Mouse (Mus musculus): ENCODE results near the gene Kctd19.

The Kctd19 gene

DNA sequence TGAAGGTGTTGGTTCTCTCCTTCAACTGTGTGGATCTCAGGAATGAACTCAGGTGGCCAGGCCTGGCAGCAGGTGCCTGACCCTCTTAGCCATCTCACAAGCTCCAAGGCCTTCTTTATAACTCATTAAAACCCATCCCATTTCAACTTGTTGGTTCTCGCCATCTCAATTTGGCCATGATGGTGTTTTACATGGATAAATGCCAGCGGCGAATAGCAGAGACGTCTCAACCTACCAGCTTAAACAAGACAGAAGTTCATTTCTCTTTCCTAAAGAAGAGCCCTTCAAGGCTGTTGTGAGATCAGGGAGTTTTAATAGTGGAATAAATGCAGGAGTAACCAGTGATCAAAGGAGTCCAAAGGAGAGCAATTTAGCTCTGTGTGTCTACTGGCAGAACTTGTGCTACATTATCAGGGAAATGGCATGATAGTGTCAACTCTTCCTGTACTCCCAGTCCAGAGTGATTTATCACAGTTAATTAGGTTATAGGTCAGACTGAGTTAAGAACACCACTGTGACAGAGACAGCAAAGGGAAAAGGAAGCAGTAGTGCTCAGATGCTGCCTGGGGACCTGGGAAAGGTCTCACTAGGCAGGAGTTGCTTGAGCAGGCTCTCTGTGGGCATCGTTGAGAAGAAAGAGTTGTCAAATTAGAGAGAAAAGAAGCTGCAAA, 23.9 kb upstream of the Kctd19 start:
- Histone ChIP-seq H3K27me3 (ENCODE audit: control insufficient read depth, insufficient read depth, low read length, poor library complexity, severe bottlenecking) (no peaks in the 10 kb centered on the region), H3K36me3 (ENCODE audit: control insufficient read depth, insufficient read depth, low read length, poor library complexity, severe bottlenecking) (no peaks in the 10 kb centered on the region)
- DNase-seq (ENCODE audit: low read depth, low spot score), result no peak

DNA sequence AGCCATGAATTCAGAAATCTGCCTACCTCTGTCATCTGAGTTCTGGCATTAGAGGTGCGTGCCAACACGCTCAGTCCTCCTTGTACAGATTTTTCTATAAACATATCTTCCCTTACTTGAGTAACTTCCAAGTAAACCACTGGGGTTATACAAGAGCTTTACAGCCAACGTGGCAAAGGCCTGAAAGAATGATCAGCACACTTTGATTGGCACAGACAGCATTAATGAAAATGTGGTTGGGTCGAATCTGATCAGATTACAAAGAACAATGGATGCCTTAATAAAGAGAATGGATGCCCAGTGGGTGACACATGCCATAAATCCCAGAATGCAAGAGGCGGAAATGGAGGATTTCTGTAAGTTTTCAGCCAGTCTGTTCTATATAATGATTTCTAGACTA, 22.9 kb upstream of the Kctd19 start:
- Histone ChIP-seq H3K36me3 (ENCODE audit: control insufficient read depth, insufficient read depth, low read length, poor library complexity, severe bottlenecking) (no peaks in the 10 kb centered on the region), H3K27me3 (ENCODE audit: control insufficient read depth, insufficient read depth, low read length, poor library complexity, severe bottlenecking) (no peaks in the 10 kb centered on the region)
- DNase-seq (ENCODE audit: low read depth, low spot score), result no peak

DNA sequence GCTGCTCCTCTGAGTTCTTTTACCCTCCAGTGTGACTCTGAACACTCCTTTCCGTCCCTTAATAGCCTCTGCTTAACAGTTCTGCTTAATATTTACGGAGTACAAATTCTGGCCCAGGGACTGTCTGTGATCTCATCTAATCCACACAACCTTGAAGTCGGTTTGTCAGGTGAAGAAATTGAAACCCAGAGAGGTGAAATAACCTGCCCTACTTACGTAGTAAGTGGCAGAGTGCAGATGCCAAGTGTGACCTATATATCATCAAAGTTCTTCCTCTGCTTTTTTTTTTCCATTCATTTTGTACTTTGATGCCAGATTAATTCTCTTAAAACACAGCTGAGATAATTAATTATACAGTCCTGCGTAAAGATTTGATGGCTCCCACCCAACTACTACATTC, 20.8 kb upstream of the Kctd19 start:
- Histone ChIP-seq H3K36me3 (ENCODE audit: control insufficient read depth, insufficient read depth, low read length, poor library complexity, severe bottlenecking) (no peaks in the 10 kb centered on the region), H3K27me3 (ENCODE audit: control insufficient read depth, insufficient read depth, low read length, poor library complexity, severe bottlenecking) (no peaks in the 10 kb centered on the region)
- no peak for DNase-seq (ENCODE audit: low read depth, low spot score)

DNA sequence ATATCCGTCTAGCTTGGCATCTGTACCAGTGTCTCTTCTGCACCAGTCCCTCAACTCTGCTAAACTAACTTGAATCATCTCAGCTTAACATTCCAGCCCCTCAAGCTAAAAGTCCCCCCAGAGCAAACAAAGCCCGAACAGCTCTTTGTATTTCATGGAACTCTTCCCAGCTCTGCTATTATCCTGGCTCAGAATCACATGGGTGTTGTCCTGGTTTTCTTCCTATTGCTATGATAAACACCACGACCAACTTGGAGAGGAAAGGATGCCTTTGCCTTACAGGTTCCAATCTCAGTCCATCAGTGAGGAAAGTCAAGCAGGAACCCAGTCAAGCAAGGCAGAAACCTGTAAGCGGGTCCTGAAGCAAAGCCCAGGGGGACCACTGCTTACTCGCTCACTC, 20.2 kb upstream of the Kctd19 start:
- no peak for DNase-seq (ENCODE audit: low read depth, low spot score)
- no peaks in the 10 kb centered on the region for H3K36me3 ChIP-seq (ENCODE audit: control insufficient read depth, insufficient read depth, low read length, poor library complexity, severe bottlenecking)

DNA sequence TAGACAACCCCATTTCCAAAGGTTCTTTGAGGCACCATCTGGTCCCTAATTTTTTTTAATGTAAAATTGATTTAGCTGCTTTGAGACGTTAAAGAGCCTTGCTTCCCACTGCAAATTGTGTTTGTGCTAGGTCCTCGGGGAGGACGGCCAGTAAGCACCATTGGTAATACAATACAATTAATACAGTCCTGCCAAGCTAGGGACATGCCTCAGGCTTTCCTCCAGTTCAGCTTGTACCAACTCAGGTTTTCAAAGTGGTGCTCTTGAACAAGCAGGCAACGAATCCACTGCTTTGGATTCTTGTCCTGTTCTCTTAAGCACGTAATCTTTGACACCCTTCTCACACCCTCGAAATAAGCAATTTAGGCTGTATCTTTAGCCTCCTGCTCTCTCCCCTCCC, 19.7 kb upstream of the Kctd19 start:
- no peaks in the 10 kb centered on the region for H3K27me3 ChIP-seq (ENCODE audit: control insufficient read depth, insufficient read depth, low read length, poor library complexity, severe bottlenecking)
- DNase-seq (ENCODE audit: low read depth, low spot score), result no peak
- no peaks in the 10 kb centered on the region for H3K36me3 ChIP-seq (ENCODE audit: control insufficient read depth, insufficient read depth, low read length, poor library complexity, severe bottlenecking)

More for the DNA sequence above, 20.2 kb upstream of the Kctd19 start:
- no peaks in the 10 kb centered on the region for H3K27me3 ChIP-seq (ENCODE audit: control insufficient read depth, insufficient read depth, low read length, poor library complexity, severe bottlenecking)

DNA sequence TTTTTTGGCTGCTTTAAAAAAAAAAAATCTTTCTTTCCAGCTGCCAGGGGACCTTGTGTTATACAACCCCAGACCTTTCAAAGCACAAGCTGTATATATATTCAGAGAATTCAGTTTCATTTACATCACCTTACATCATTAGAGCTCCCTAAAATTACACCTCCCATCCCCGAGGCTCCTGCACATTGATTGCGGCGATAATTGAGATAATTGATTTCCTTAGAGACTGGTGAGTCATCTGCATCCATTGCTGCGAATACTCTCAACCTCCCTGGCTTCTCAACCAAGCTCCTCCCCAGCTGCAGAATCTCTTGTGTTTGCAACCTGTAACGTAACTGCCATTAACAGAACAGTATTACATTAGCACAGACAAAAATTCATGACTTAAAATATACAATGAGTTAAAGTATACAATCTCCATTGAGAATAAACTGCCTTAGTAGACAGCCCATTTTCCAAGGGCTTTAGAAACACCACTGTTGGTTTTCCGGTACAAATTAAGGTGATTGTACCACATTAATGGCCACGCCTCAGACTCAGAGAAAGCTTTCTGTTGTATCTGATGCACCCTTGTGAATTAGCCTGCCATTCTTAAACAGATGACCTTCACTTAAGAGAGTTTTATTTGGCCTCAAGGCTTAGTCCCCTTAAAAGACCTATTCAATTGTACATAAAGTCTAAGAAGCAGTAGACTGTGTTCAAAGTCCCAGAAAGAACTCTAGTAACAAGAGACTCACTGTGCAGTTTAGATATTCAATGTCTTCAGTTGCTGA, 18.6 kb upstream of the Kctd19 start:
- Histone ChIP-seq H3K36me3 (ENCODE audit: control insufficient read depth, insufficient read depth, low read length, poor library complexity, severe bottlenecking) (no peaks in the 10 kb centered on the region), H3K27me3 (ENCODE audit: control insufficient read depth, insufficient read depth, low read length, poor library complexity, severe bottlenecking) (no peaks in the 10 kb centered on the region)
- no peak for DNase-seq (ENCODE audit: low read depth, low spot score)

DNA sequence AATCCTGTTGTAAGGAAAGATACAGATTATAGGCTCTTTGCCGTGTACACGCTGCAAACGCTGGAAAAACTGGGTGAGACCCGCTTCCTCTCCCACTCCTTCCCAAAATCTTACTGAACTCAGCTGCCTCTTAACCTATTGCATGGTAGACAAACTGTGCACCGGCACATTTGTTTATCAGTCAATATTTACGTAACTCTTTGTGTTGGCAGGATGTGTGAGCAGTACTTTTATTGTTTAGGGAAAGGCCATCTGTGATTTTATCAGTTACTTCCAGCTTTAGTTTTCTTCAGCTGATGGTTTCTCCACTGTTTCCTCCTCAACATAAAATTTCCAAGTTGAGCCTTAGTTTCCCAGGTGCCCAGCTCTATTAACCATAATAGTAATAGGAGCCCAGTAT, 13.6 kb upstream of the Kctd19 start:
- no peak for DNase-seq (ENCODE audit: low read depth, low spot score)
- no peaks in the 10 kb centered on the region for H3K27me3 ChIP-seq (ENCODE audit: control insufficient read depth, insufficient read depth, low read length, poor library complexity, severe bottlenecking)
- no peaks in the 10 kb centered on the region for H3K36me3 ChIP-seq (ENCODE audit: control insufficient read depth, insufficient read depth, low read length, poor library complexity, severe bottlenecking)

DNA sequence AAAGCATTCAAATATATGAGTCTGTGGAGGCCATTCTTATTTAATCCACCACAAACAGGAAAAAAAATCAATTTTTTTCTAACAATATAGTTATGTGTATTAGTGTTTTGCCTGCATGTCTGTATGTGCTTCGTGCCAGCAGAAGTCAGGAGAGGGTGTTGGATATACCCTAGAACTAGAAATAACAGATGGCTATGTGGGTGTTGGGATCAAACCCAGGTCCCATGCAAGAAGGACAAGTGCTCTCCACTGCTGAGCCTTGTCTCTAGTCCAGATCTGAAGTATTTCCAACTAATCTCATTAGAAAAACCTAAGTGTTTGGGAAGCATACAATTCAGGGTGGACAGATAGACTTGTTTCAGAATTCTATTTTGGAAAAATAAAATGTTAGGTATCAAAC, 8.7 kb upstream of the Kctd19 start:
- Histone ChIP-seq H3K36me3 (ENCODE audit: control insufficient read depth, insufficient read depth, low read length, poor library complexity, severe bottlenecking) (no peaks in the 10 kb centered on the region), H3K27me3 (ENCODE audit: control insufficient read depth, insufficient read depth, low read length, poor library complexity, severe bottlenecking) (no peaks in the 10 kb centered on the region)
- no peak for DNase-seq (ENCODE audit: low read depth, low spot score)

DNA sequence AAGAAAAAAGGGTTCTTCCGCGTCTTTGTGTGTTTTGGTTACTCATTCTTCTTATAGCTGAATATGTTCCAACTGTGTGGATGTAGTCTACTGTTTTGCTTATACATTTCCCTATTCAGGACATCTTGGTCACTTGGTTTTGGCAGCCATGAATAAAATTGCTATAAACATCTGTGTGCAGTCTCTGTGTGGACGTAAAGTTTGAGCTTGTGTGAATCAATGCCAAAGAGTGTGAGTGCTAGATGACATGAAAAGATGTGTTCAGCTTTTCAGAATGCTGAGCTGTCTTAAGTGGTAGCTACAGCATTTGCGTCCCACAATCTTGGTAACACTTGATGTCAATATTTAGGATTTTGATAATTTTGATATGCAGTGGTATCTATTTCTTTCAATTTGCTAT, 6.5 kb upstream of the Kctd19 start:
- no peaks in the 10 kb centered on the region for H3K36me3 ChIP-seq (ENCODE audit: control insufficient read depth, insufficient read depth, low read length, poor library complexity, severe bottlenecking)
- DNase-seq (ENCODE audit: low read depth, low spot score), result no peak
- no peaks in the 10 kb centered on the region for H3K27me3 ChIP-seq (ENCODE audit: control insufficient read depth, insufficient read depth, low read length, poor library complexity, severe bottlenecking)

DNA sequence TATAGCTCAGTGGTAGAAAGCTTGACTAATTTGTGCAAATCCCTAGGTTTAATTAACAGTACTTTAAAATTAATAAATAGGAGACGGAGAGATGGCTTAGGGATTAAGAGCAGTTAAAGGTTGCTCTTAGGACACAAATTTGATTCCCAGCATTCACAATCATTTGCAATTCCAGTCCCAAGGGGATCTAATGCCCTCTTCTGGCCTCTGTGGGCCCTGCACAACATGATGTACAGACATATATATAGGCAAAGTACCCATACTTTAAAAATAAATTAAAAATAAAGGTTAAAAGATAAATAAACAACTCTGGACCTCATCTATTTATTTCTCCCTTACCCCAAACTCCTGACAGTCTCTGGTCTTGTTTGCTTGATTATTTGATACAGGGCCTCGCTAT, 5.7 kb upstream of the Kctd19 start:
- DNase-seq (ENCODE audit: low read depth, low spot score), result no peak
- H3K36me3 ChIP-seq (ENCODE audit: control insufficient read depth, insufficient read depth, low read length, poor library complexity, severe bottlenecking), result no peaks in the 10 kb centered on the region
- no peaks in the 10 kb centered on the region for H3K27me3 ChIP-seq (ENCODE audit: control insufficient read depth, insufficient read depth, low read length, poor library complexity, severe bottlenecking)

DNA sequence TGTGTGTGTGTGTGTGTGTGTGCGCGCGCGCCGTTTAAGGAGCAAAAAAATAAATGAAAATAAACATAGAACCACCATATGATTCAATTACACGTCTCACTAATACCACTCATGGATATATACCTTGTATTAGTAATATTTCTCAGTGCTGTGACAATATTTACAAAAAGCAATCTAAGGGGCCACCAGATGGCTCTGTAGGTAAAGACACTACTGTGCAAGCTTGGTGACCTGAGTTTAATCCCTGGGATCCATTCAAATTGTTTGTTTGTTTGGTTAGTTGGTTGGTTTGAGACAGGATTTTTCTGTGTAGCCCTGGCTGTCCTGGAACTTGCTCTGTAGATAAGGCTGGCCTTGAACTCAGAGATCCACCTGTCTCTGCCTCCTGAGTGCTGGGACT, 3.4 kb downstream of the Kctd19 start:
- DNase-seq (ENCODE audit: low read depth, low spot score), result no peak
- Histone ChIP-seq H3K36me3 (ENCODE audit: control insufficient read depth, insufficient read depth, low read length, poor library complexity, severe bottlenecking) (no peaks in the 10 kb centered on the region), H3K27me3 (ENCODE audit: control insufficient read depth, insufficient read depth, low read length, poor library complexity, severe bottlenecking) (no peaks in the 10 kb centered on the region; the same call in 1 of the 2 replicates)

DNA sequence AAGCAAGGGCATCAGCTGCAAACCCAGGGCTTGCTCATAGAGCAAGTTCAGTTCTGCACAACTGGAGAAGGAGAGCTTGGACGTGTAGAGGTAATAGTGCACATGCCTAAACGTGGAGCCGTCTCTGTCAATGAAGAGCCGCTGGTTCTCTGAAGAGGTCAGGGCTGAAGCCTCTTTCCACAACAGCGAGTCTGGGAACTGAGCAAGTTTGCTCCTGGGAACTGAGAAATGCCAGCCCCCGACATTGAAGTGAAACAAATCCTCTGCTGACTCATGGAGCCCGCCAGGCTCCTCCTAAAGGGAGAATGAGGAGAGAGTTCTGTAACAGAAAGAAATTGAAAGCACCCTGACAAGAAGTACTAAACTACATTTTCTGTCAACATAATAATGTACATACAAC, 5.0 kb downstream of the Kctd19 start:
- Histone ChIP-seq H3K27me3 (ENCODE audit: control insufficient read depth, insufficient read depth, low read length, poor library complexity, severe bottlenecking) (no peaks in the 10 kb centered on the region; the same call in 1 of the 2 replicates), H3K36me3 (ENCODE audit: control insufficient read depth, insufficient read depth, low read length, poor library complexity, severe bottlenecking) (no peaks in the 10 kb centered on the region)
- no peak for DNase-seq (ENCODE audit: low read depth, low spot score)

DNA sequence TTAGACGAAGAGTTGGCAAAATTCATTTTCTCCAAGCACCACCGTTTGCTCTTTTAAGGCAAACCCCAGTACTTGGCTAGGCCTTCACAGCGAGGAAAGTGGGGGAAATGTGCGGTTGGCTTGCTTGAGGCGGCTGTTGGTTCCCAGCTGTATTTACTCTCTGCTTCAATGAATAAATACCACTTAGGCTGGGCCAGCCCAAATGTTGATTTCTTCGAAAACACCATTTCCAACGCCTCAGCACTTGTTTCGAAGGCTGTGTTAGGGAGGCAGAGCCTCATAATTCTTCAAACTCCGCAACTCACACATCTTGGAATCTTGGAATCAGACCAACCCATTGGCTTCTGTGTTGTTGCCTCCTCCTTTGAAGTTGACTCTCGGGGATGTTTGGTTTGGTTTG, 6.9 kb downstream of the Kctd19 start:
- Histone ChIP-seq H3K36me3 (ENCODE audit: control insufficient read depth, insufficient read depth, low read length, poor library complexity, severe bottlenecking) (no peaks in the 10 kb centered on the region), H3K27me3 (ENCODE audit: control insufficient read depth, insufficient read depth, low read length, poor library complexity, severe bottlenecking) (no peaks in the 10 kb centered on the region)
- no peak for DNase-seq (ENCODE audit: low read depth, low spot score)

DNA sequence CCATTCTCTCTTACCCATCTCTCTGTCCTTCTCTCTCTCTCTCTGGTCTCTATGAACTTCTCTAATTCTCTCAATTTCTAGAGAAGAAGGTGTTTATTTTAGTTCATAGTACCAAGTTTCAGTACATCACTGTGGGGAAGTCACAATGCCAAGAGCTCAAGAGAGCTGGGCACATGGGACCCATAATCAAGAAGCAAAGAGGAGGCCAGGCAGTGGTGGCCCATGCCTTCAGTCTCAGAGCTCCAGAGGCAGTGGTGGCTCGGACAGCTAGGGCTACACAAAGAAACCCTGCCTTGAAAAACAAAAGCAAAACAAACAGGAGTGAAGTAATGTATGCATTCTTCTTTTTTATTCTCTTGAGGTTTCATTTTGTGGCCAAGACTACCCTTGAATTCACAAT, 8.8 kb downstream of the Kctd19 start:
- Histone ChIP-seq H3K27me3 (ENCODE audit: control insufficient read depth, insufficient read depth, low read length, poor library complexity, severe bottlenecking) (no peaks in the 10 kb centered on the region), H3K36me3 (ENCODE audit: control insufficient read depth, insufficient read depth, low read length, poor library complexity, severe bottlenecking) (no peaks in the 10 kb centered on the region)
- no peak for DNase-seq (ENCODE audit: low read depth, low spot score)

DNA sequence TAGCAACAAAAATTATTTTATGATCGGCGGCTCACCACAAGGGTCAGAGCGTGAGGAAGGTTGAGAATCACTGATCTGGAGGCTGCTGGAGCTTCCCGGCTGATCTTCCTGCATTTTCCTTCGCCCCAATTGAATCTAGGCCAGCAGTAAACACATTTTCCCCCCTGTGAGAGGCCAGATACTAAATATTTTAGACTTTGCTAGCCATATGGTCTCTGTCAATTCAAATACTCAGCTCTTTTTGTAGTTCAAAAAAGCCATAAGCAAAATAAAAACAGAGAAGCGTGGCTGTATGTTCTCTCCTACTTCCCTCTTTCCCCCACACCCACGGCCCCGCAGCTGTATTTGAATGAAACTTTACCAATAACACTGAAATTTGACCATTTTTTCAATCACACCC, 9.8 kb downstream of the Kctd19 start:
- no peaks in the 10 kb centered on the region; the same call in 1 of the 2 replicates for H3K27me3 ChIP-seq (ENCODE audit: control insufficient read depth, insufficient read depth, low read length, poor library complexity, severe bottlenecking)
- no peaks in the 10 kb centered on the region for H3K36me3 ChIP-seq (ENCODE audit: control insufficient read depth, insufficient read depth, low read length, poor library complexity, severe bottlenecking)
- no peak for DNase-seq (ENCODE audit: low read depth, low spot score)
